Mouse (Mus musculus) lung, embryonic 15.5 days (tissue): ENCODE results near the gene Layn. TPM values are rescaled to one million over a fixed set of nuclear protein-coding genes. Genes with fewer than 3 reads are reported as not detected.

Experiments
- ATAC-seq: fragments of 200-750 bp; cut with Nextera tagmentation; 2 replicates; pipeline ENCODE4 v1.8.0; 2017; ENCODE audit warnings: moderate number of reproducible peaks, borderline replicate concordance; ENCODE audit not compliant: low FRiP score, low TSS enrichment; ENCODE audit errors: extremely low read depth
- H3K27ac ChIP-seq: fragments of 300-500 bp; sonication (generic); 2 replicates; pipeline ENCODE4 v1.5.1; 2015; ENCODE audit warnings: moderate library complexity, mild to moderate bottlenecking, inconsistent platforms
- H3K27me3 ChIP-seq: fragments of 300-500 bp; sonication (generic); 2 replicates; pipeline ENCODE4 v1.6.1; 2015; ENCODE audit warnings: inconsistent platforms
- H3K36me3 ChIP-seq: fragments of 300-500 bp; sonication (generic); 2 replicates; pipeline ENCODE4 v1.6.1; 2015; ENCODE audit warnings: inconsistent platforms
- H3K4me1 ChIP-seq: fragments of 300-500 bp; sonication (generic); 2 replicates; pipeline ENCODE4 v1.6.1; 2015; ENCODE audit warnings: inconsistent platforms
- H3K4me2 ChIP-seq: fragments of 300-500 bp; sonication (generic); 2 replicates; pipeline ENCODE4 v1.6.1; 2015; ENCODE audit warnings: inconsistent platforms, mild to moderate bottlenecking, moderate library complexity
- H3K4me3 ChIP-seq: fragments of 300-500 bp; sonication (generic); 2 replicates; pipeline ENCODE4 v1.5.1; 2015; ENCODE audit warnings: mild to moderate bottlenecking, inconsistent platforms
- H3K9ac ChIP-seq: fragments of 300-500 bp; sonication (generic); 2 replicates; pipeline ENCODE4 v1.6.1; 2015; ENCODE audit warnings: inconsistent platforms
- H3K9me3 ChIP-seq: fragments of 300-500 bp; sonication (generic); 2 replicates; pipeline ENCODE4 v1.6.1; 2016; ENCODE audit warnings: inconsistent platforms
- WGBS: fragments of 180-500 bp; shearing (Covaris S2); methylation state at CpG from one replicate; pipeline ENCODE4 v1.1.7; 2015; 5-methylcytosine and 5-hydroxymethylcytosine counted together
- polyA plus RNA-seq: library from polyadenylated mRNA; unstranded; fragments of >200 nt; fragmentation: Nextera tagmentation; extraction: Ambion mirVana; gene quantifications from 2 replicates; pipeline ENCODE4 v1.2.1, GENCODE M21; 2015

Layn gene
- 5.8 and 9.9 TPM in 2 replicates for polyA plus RNA-seq

DNA sequence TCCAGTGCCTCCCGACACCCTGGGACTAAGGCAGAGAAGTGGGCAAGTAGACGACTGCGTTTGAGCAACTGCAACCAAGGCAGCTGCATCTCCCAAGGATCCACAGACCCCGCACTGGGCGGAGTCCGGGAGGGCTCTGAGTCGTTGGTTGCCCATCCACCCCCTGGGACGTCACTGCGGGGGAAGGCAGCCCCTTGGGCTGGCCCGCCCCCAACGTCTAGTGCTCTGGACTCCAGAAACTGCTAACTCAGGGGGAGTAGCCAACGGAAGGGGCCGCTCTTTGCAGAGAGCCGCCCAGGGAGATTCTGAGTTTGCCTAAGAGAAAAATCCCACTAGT is at the start of gene Layn:
TSS of gene Layn (minus strand) at position 116 of the 337 bp plus-strand sequence.
- Histone ChIP-seq H3K36me3 (no peaks in the 10 kb centered on the region), H3K9me3 (no peaks in the 10 kb centered on the region), H3K9ac (peak within 1 kb of the TSS; percentile 34), H3K27me3 (no peaks in the 10 kb centered on the region), H3K4me2 (peak within 1 kb of the TSS; percentile 97), H3K27ac (peak within 1 kb of the TSS; percentile 51), H3K4me1 (peaks cover 15% of the 10 kb centered on the region), H3K4me3 (peak within 1 kb of the TSS; percentile 50)
- peak; percentile 99 for ATAC-seq
- 0% methylated on average over 14 of the region's 14 CpGs for WGBS

DNA sequence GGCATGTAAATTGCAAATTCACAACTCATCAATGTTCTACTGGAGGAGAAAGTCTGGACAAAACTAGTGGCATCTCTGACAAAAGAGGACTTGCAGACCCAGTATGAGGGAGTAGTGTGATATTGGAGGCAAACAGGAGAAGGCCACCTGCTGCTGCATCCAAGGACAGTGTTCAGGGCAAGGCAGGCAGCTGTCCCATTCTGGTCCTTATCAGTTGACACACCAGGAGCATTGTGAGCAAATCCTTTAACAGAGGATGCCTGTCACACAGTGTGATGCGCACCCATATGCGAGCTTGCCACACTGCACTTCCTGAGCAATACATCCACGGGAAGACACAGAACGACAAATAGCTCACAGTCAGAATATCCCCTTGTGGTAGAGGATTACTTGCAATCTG is 37.9 kb upstream of the Layn start:
- WGBS = 63% methylated on average over 4 of the region's 4 CpGs
- Histone ChIP-seq H3K4me3 (no peak overlapping the region), H3K36me3 (no peaks in the 10 kb centered on the region), H3K4me2 (no peak overlapping the region), H3K9ac (no peak overlapping the region), H3K27me3 (no peaks in the 10 kb centered on the region), H3K27ac (no peak overlapping the region), H3K4me1 (no peaks in the 10 kb centered on the region), H3K9me3 (no peaks in the 10 kb centered on the region)
- no peak for ATAC-seq

DNA sequence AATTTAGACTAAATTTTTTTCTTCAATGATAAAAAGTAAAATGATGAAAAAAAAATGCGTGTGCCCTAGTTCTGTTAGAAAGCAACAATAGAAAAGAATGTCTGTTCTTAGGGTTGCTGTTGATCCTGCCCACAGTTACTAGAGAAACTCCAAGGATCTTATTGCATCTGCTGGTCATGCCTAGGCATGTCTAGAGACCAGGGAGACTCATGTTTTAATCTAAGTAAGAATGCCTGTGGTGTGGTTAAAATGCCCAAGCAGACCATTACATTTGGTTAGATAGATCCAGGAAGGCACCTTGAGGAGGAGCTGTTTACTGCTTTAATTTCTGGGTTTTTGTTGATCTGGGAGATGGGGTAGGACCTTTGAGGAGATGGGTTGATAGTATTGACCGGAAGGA is 28.9 kb upstream of the Layn start:
- WGBS = 60% methylated on average over 2 of the region's 2 CpGs
- Histone ChIP-seq H3K4me1 (peaks cover 18% of the 10 kb centered on the region), H3K9me3 (no peaks in the 10 kb centered on the region), H3K9ac (no peak overlapping the region), H3K4me3 (no peak overlapping the region), H3K4me2 (no peak overlapping the region), H3K36me3 (no peaks in the 10 kb centered on the region), H3K27ac (no peak overlapping the region), H3K27me3 (peaks cover 24% of the 10 kb centered on the region)
- no peak for ATAC-seq

DNA sequence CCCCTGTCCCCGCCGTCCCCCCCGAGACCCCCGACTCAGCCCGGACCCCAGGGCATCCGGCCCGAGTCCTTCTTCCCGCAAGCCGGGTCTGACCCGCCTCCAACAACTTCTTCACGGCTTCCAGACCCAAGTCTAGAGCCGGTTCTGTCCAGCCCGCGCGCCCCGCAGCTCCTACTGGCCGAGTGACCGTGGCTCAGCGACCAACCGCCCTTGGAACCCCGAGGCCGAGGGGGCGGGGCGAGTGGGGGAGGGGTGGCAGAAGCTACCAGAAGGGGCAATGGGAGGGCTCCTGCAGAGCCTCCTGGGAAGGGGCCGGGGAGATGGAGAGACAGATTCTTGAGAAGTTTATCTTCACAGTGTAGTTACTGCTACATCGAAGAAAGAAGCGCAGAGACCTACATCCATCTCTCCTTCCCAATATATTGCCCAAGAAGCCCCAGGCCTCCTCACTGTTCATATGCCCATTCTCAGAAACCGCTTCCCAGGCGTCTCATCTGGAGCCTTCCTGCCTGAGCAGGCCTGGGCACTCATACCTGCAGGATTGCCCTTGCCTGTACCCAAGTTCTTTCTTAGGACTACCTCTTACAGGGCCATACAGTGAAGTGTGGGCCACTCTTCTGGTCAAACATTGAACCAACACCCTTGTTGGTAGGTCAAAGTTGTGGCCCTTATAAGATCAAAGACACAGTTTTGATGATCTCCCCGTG is 27.1 kb upstream of the Layn start:
- no peak overlapping the region for H3K27ac ChIP-seq
- H3K9me3 ChIP-seq = no peaks in the 10 kb centered on the region
- peak overlapping the region; percentile 48 for H3K9ac ChIP-seq

DNA sequence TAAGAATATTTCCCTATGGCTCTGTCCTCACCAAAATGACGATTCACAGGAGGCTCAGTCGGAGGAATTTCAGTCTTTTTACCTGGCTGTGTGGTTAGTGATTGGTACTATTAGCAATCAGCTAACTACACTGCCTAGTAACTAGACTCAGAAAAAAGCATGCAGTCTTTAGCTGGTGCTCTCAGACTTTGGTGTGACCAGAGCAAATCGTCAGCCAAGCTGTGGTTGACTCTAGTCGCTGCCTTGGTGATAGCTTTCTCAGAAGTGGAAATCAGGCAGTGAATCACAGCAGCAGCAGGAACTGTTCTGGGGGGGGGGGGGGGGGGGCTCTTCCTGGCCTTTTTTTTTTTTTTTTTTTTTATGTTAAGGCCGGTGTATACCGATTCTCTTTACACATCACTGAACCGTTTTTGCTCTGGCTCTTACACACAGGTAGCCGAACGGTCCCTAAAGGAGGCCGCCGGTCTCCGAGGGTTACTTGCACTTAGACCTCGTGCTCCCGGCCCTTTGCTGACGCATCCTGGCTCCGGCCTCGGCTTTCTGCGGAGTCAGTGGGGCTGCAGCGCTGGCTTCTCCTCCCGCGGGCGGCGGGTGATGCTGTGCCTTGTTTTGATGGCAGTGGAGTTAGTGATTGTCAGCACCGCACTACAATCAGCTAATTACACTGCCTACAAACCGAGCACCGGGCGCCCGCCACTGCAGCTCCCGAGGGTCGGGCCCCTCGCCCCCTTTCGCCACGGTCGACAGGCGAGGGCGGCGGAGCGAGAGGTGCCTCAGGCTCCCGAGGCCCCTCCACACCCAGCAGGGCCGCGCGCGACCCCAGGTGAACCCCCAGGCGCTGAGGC is 26.3 kb upstream of the Layn start:
- no peaks in the 10 kb centered on the region for H3K9me3 ChIP-seq
- no peak overlapping the region for H3K27ac ChIP-seq
- H3K4me2 ChIP-seq = peak overlapping the region; percentile 100
- 3% methylated on average over 43 of the region's 44 CpGs for WGBS
- H3K4me1 ChIP-seq = peaks cover 18% of the 10 kb centered on the region
- ATAC-seq = peak; percentile 57; the same call in 1 of the 2 replicates
- H3K36me3 ChIP-seq = no peaks in the 10 kb centered on the region
- peak overlapping the region; percentile 48 for H3K9ac ChIP-seq
- peak overlapping the region; percentile 53 for H3K4me3 ChIP-seq
- H3K27me3 ChIP-seq = peaks cover 32% of the 10 kb centered on the region

More for the DNA sequence above, 27.1 kb upstream of the Layn start:
- peaks cover 18% of the 10 kb centered on the region for H3K4me1 ChIP-seq
- 12% methylated on average over 30 of the region's 30 CpGs for WGBS
- peak; percentile 64; the same call in 1 of the 2 replicates for ATAC-seq
- H3K36me3 ChIP-seq = no peaks in the 10 kb centered on the region
- peaks cover 32% of the 10 kb centered on the region for H3K27me3 ChIP-seq
- H3K4me2 ChIP-seq = peak overlapping the region; percentile 100
- peak overlapping the region; percentile 53 for H3K4me3 ChIP-seq

DNA sequence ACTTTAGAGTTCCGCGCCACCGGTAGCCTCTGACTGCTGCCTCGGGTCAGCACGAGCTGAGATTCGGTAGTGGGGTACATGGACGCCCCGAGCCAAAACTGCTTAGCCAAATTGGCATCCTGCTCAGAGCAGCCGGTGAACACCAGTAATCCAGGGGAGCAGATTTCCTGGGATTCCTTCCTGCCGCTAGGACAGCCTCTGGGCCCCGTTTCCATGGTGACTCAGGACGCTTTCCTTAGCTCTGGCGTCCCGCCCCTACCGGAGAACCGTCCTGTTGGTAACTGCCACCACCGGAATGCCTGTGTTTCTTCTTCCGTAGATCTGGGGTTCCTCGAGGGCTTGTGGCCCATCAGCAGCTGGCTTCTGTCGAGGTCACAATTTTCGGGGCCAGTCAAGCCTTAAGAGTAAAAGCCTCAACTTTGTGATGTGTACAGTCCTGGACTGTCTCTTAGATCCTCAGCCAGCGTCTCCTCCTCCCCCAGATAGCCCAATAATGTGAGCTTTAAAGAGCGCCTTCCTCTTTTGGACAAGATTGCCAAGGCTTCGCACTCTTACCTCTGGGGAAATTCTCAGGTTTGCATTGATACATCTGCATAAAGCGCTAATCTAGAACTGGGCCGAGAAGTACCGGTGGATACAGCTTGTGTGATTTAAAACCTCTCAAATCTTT is 25.0 kb upstream of the Layn start, which contains the start of gene 4833427G06Rik:
TSS of gene 4833427G06Rik (minus strand) at position 323 of the 670 bp plus-strand sequence.
- peak within 1 kb of the TSS; percentile 100 for H3K4me2 ChIP-seq
- H3K4me3 ChIP-seq = peak within 1 kb of the TSS; percentile 53
- H3K4me1 ChIP-seq = peaks cover 18% of the 10 kb centered on the region
- no peaks in the 10 kb centered on the region for H3K9me3 ChIP-seq
- no peak; the same call in 1 of the 2 replicates for ATAC-seq
- no peaks in the 10 kb centered on the region for H3K36me3 ChIP-seq
- no peak within 1 kb of the TSS for H3K27ac ChIP-seq
- WGBS = 9% methylated on average over 27 of the region's 27 CpGs
- H3K27me3 ChIP-seq = peaks cover 32% of the 10 kb centered on the region
- no peak within 1 kb of the TSS for H3K9ac ChIP-seq

DNA sequence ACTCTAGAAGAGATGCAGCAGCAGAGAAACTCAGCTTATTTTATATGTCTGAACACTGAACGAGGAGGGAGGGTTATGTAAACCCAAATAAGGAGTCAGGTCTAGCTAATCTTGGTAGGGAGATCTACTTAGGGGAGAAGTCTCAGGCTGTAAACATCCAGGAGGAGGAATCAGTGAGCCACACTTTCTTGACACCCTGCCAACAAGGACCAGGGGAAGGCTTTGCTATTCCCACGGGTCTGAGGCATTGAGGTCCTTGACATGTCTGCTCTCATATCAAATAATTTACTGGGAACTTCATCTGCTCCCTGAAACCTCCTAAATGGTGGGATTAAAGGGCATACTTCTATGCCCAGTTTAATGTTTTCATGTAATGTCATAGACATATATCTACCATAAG is 19.4 kb upstream of the Layn start:
- Histone ChIP-seq H3K9me3 (no peaks in the 10 kb centered on the region), H3K36me3 (no peaks in the 10 kb centered on the region), H3K27me3 (peaks cover 8% of the 10 kb centered on the region; the same call in 1 of the 2 replicates), H3K27ac (no peak overlapping the region), H3K4me3 (no peak overlapping the region), H3K4me2 (no peak overlapping the region), H3K9ac (no peak overlapping the region), H3K4me1 (no peaks in the 10 kb centered on the region)
- WGBS = 27% methylated on average over 2 of the region's 2 CpGs
- ATAC-seq = no peak

DNA sequence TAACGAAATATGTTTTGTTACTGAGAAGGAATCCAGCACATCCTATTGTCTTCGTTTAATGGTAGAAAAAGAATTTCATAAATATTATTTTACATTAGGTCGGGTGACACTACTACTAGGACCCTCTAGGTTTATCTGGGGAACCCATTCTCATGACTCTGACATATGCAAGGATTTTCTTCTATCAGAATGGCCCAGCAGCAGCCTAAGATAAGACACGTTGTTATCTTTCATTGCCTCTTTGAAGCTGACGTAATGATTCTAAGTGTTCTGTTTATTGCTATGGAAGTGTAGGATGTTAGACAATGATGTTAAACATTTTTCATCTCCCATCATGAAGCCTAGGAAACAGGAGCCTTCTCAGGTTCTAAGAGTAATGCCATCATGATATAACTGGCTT is 16.8 kb upstream of the Layn start:
- H3K4me3 ChIP-seq = no peak overlapping the region
- no peaks in the 10 kb centered on the region for H3K4me1 ChIP-seq
- no peaks in the 10 kb centered on the region for H3K36me3 ChIP-seq
- 43% methylated on average over 5 of the region's 5 CpGs for WGBS
- H3K27me3 ChIP-seq = no peaks in the 10 kb centered on the region
- H3K27ac ChIP-seq = no peak overlapping the region
- H3K9ac ChIP-seq = no peak overlapping the region
- no peaks in the 10 kb centered on the region for H3K9me3 ChIP-seq
- H3K4me2 ChIP-seq = no peak overlapping the region
- no peak for ATAC-seq

DNA sequence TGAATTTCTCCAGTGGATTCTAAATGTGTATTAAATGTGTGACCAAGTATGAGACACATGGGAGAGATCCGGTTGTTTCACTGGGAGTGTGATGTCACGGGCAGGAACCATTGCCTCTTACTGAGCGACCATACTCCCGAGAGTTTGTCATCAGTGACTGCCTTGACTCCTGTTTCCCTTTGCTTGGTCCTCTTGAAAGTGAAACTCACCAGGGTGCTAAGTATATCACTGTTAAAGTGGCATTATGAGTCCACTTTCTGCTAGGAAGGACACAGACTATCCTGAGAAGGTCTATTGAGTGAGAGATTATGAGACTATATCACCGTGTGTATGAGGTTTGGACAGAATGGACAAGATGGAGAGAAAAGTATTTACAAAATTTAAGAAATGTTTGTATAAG is 4.7 kb upstream of the Layn start:
- ATAC-seq = no peak
- H3K4me3 ChIP-seq = no peak overlapping the region
- peaks cover 7% of the 10 kb centered on the region for H3K4me1 ChIP-seq
- H3K9me3 ChIP-seq = no peaks in the 10 kb centered on the region
- 69% methylated on average over 5 of the region's 5 CpGs for WGBS
- no peak overlapping the region for H3K4me2 ChIP-seq
- no peak overlapping the region for H3K9ac ChIP-seq
- H3K27ac ChIP-seq = no peak overlapping the region
- H3K27me3 ChIP-seq = no peaks in the 10 kb centered on the region
- H3K36me3 ChIP-seq = no peaks in the 10 kb centered on the region

DNA sequence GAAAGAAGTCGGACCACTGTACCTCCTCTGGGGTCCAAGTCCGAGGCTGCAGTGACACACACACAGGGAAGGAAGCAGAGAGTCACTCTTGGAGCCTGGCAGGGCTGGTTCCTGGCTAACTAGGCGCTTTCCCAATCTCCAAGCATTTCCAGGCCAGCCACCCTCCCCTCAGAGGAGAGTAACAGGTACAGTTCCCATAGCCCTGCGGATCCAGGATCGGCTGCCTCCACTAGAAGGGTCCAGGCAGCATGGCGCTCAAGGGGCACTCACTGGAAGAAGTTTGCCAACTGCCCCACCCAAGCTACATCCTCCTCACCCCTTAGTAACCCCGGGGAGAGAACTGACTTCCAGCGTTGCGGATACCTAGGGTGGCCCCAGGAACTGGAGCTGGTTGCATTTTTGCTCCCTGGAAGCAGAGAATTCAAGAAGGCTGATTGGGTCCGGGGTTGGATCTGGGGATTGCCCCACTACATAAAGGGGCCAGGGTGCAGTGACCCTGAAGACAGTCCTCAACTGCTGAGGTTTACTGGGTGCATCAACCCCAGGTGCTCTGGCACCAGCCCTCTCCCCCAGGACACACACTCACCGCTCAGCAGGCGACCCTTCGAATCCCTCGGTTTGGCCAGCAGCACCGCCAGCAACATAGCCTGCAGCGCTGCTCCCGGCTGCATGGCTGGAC is 455 bp downstream of the Layn start:
- peak overlapping the region; percentile 43; the same call in 1 of the 2 replicates for H3K27ac ChIP-seq

DNA sequence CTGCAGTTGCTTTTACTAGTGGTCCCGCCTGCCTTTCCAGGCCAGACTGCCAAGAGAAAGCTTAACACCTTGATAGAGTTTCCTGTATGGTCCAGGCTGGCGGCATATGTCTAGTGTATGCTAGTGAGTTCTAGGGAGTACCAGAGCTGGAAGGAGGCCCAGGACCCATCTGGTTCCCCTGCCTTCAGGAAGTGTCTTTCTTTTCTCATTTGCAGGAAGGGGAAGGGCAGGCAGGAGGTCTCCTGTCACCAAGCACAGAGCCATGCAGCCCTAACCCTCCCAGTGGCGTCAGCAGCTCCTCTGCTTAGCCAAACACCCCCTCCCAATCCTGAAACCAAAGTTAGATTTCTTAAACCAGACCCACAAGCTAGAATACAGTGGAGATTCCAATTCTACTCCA is 1.1 kb downstream of the Layn start:
- Histone ChIP-seq H3K9me3 (no peaks in the 10 kb centered on the region), H3K36me3 (no peaks in the 10 kb centered on the region), H3K9ac (no peak overlapping the region), H3K4me2 (peak overlapping the region; percentile 97), H3K4me1 (peaks cover 15% of the 10 kb centered on the region), H3K27ac (no peak overlapping the region), H3K27me3 (no peaks in the 10 kb centered on the region), H3K4me3 (peak overlapping the region; percentile 50)
- peak; percentile 21; the same call in 1 of the 2 replicates for ATAC-seq
- WGBS = 20% methylated on average over 3 of the region's 3 CpGs

More for the DNA sequence above, 455 bp downstream of the Layn start:
- no peaks in the 10 kb centered on the region for H3K9me3 ChIP-seq
- ATAC-seq = peak; percentile 24
- no peaks in the 10 kb centered on the region for H3K36me3 ChIP-seq
- peaks cover 15% of the 10 kb centered on the region for H3K4me1 ChIP-seq
- peak overlapping the region; percentile 34 for H3K9ac ChIP-seq
- WGBS = 0% methylated on average over 17 of the region's 17 CpGs
- H3K4me2 ChIP-seq = peak overlapping the region; percentile 97
- H3K4me3 ChIP-seq = peak overlapping the region; percentile 50
- no peaks in the 10 kb centered on the region for H3K27me3 ChIP-seq
